Mouse (Mus musculus): ENCODE data around the gene Gjb1.

DNA sequence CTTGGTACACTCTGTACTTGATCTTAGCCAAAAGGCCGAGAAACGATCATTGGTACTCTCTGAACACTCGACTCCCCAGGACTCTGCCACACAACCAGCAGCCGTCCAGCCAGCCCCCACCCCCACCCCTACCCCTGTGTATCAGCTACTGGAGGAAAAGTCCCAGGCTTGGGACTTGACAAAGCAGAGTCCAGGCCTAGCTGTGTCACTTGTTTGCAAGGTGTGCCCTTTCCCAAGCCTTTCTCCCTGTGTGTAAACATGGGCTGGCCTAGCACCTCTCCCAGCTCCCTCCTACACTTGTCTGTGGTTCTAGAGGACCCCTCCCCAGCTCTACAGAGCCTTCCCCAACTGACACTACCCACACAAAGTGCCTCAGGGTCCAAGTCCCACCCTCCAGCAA, 10.0 kb downstream of the Gjb1 start:
- no peak for TF ChIP-seq POLR2A (IDR thresholded peaks at IDR 0.05; ENCODE audit: low read depth, low read length)
- no peak for TF ChIP-seq CTCF (IDR thresholded peaks at IDR 0.05; ENCODE audit: extremely low read depth, insufficient read length, insufficient replicate concordance, low read depth, low read length)

Data from small intestine, adult 2 months (tissue).